Mouse (Mus musculus): ENCODE results near the gene Pmm1. TPM values are rescaled to one million over a fixed set of nuclear protein-coding genes. Genes with fewer than 3 reads are reported as not detected.

Gene Pmm1
- polyA plus RNA-seq, 1 experiment from 2014 or later, result 19.9 TPM

- DNase-seq (ENCODE audit: low spot score) (no peak), ATAC-seq (replicated peaks; ENCODE audit: insufficient number of reproducible peaks, low FRiP score, low TSS enrichment, low read depth) (0 out of 2 replicates have a peak, but pooled peaks have one; percentile 5)
- Histone ChIP-seq H3K4me2 (ENCODE audit: low read depth, low read length) (peak overlapping the region; percentile 86), H3K27ac (replicated peaks; ENCODE audit: low read depth, low read length) (no peak overlapping the region), H3K27me3 (ENCODE audit: control insufficient read depth, insufficient read depth, low read length) (no peaks in the 10 kb centered on the region; the same call in 1 of the 2 replicates), H3K9ac (replicated peaks; ENCODE audit: low read length) (peak overlapping the region; percentile 65), H3K4me1 (ENCODE audit: control insufficient read depth, insufficient read depth, low read length) (peaks cover 5% of the 10 kb centered on the region), H3K4me3 (ENCODE audit: low read depth, low read length) (peak overlapping the region; percentile 44), H3K36me3 (replicated peaks; ENCODE audit: control insufficient read depth, insufficient read depth, low read depth, low read length) (no peaks in the 10 kb centered on the region), H3K9me3 (replicated peaks; ENCODE audit: control insufficient read depth, low read length) (no peaks in the 10 kb centered on the region)
- 51% methylated on average over 7 of the region's 7 CpGs for WGBS
These were observed 24.7 kb downstream of the Pmm1 start for GRCm38 (mm10) chr15:81935869-81936637.

- 87% methylated on average over 1 of the region's 1 CpGs for WGBS
- H3K27ac ChIP-seq (replicated peaks; ENCODE audit: low read depth, low read length), result no peak overlapping the region
- H3K4me1 ChIP-seq (ENCODE audit: control insufficient read depth, insufficient read depth, low read length), result peaks cover 5% of the 10 kb centered on the region
- no peaks in the 10 kb centered on the region for H3K9me3 ChIP-seq (replicated peaks; ENCODE audit: control insufficient read depth, low read length)
- DNase-seq (ENCODE audit: low spot score), result no peak
- H3K36me3 ChIP-seq (replicated peaks; ENCODE audit: control insufficient read depth, insufficient read depth, low read depth, low read length), result no peaks in the 10 kb centered on the region
- no peak overlapping the region for H3K9ac ChIP-seq (replicated peaks; ENCODE audit: low read length)
- H3K27me3 ChIP-seq (ENCODE audit: control insufficient read depth, insufficient read depth, low read length), result no peaks in the 10 kb centered on the region; the same call in 1 of the 2 replicates
- no peak for ATAC-seq (replicated peaks; ENCODE audit: insufficient number of reproducible peaks, low FRiP score, low TSS enrichment, low read depth)
- H3K4me3 ChIP-seq (ENCODE audit: low read depth, low read length), result no peak overlapping the region
- H3K4me2 ChIP-seq (ENCODE audit: low read depth, low read length), result no peak overlapping the region
These were observed 26.7 kb downstream of the Pmm1 start for GRCm38 (mm10) chr15:81933986-81934385.

DNA sequence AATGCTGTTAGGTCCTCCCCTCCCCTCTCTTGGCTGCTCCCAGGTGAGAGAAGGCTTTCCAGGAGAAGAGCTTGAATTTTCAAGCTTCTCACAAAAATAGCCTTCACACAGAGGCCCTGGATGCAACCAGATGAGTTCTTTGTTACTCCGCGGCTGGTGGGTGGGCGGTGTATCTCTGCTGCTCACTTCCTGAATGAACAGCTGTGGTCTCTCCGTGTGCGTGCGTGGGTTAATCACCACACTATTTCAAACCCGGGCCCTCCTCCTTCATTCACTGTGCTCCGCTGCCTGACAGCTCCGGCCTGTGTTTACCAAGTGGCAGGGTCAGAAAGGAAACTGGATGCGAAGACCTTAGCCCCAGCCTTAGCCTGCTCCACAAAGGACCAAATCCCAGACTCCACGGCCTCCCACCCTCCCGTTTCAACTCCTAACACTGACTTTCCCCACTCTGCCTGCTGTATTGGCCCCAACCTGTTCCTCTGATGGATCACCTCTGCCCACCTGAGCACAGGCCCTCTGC lies 27.7 kb downstream of the Pmm1 start:
- ATAC-seq (replicated peaks; ENCODE audit: insufficient number of reproducible peaks, low FRiP score, low TSS enrichment, low read depth), result no peak

GRCm38 (mm10) chr15:81928277-81928676 lies 32.5 kb downstream of the Pmm1 start:
- no peak overlapping the region for H3K27ac ChIP-seq (replicated peaks; ENCODE audit: low read depth, low read length)
- DNase-seq (ENCODE audit: low spot score), result no peak
- H3K4me2 ChIP-seq (ENCODE audit: low read depth, low read length), result no peak overlapping the region
- peaks cover 3% of the 10 kb centered on the region; the same call in 1 of the 2 replicates for H3K4me1 ChIP-seq (ENCODE audit: control insufficient read depth, insufficient read depth, low read length)
- no peak overlapping the region for H3K4me3 ChIP-seq (ENCODE audit: low read depth, low read length)
- ATAC-seq (replicated peaks; ENCODE audit: insufficient number of reproducible peaks, low FRiP score, low TSS enrichment, low read depth), result no peak
- H3K9me3 ChIP-seq (replicated peaks; ENCODE audit: control insufficient read depth, low read length), result no peaks in the 10 kb centered on the region
- no peaks in the 10 kb centered on the region for H3K36me3 ChIP-seq (replicated peaks; ENCODE audit: control insufficient read depth, insufficient read depth, low read depth, low read length)
- 71% methylated on average over 11 of the region's 11 CpGs for WGBS
- no peaks in the 10 kb centered on the region for H3K27me3 ChIP-seq (ENCODE audit: control insufficient read depth, insufficient read depth, low read length)
- H3K9ac ChIP-seq (replicated peaks; ENCODE audit: low read length), result no peak overlapping the region

More for the DNA sequence above, 27.7 kb downstream of the Pmm1 start:
- H3K4me2 ChIP-seq (ENCODE audit: low read depth, low read length), result no peak overlapping the region
- H3K4me3 ChIP-seq (ENCODE audit: low read depth, low read length), result no peak overlapping the region
- peaks cover 5% of the 10 kb centered on the region for H3K4me1 ChIP-seq (ENCODE audit: control insufficient read depth, insufficient read depth, low read length)
- H3K36me3 ChIP-seq (replicated peaks; ENCODE audit: control insufficient read depth, insufficient read depth, low read depth, low read length), result no peaks in the 10 kb centered on the region
- WGBS, result 47% methylated on average over 12 of the region's 12 CpGs
- H3K27me3 ChIP-seq (ENCODE audit: control insufficient read depth, insufficient read depth, low read length), result no peaks in the 10 kb centered on the region
- H3K9me3 ChIP-seq (replicated peaks; ENCODE audit: control insufficient read depth, low read length), result no peaks in the 10 kb centered on the region
- no peak overlapping the region for H3K27ac ChIP-seq (replicated peaks; ENCODE audit: low read depth, low read length)
- no peak overlapping the region for H3K9ac ChIP-seq (replicated peaks; ENCODE audit: low read length)
- DNase-seq (ENCODE audit: low spot score), result no peak

GRCm38 (mm10) chr15:81927741-81928140 lies 33.0 kb downstream of the Pmm1 start:
- no peak overlapping the region for H3K4me3 ChIP-seq (ENCODE audit: low read depth, low read length)
- H3K4me2 ChIP-seq (ENCODE audit: low read depth, low read length), result no peak overlapping the region
- no peak for ATAC-seq (replicated peaks; ENCODE audit: insufficient number of reproducible peaks, low FRiP score, low TSS enrichment, low read depth)
- no peak overlapping the region for H3K27ac ChIP-seq (replicated peaks; ENCODE audit: low read depth, low read length)
- H3K36me3 ChIP-seq (replicated peaks; ENCODE audit: control insufficient read depth, insufficient read depth, low read depth, low read length), result no peaks in the 10 kb centered on the region
- H3K27me3 ChIP-seq (ENCODE audit: control insufficient read depth, insufficient read depth, low read length), result no peaks in the 10 kb centered on the region
- 70% methylated on average over 4 of the region's 4 CpGs for WGBS
- H3K9ac ChIP-seq (replicated peaks; ENCODE audit: low read length), result no peak overlapping the region
- H3K4me1 ChIP-seq (ENCODE audit: control insufficient read depth, insufficient read depth, low read length), result peaks cover 3% of the 10 kb centered on the region; the same call in 1 of the 2 replicates
- no peaks in the 10 kb centered on the region for H3K9me3 ChIP-seq (replicated peaks; ENCODE audit: control insufficient read depth, low read length)
- DNase-seq (ENCODE audit: low spot score), result no peak

- no peak for DNase-seq (ENCODE audit: low spot score)
- Histone ChIP-seq H3K36me3 (replicated peaks; ENCODE audit: control insufficient read depth, insufficient read depth, low read depth, low read length) (no peaks in the 10 kb centered on the region), H3K27ac (replicated peaks; ENCODE audit: low read depth, low read length) (no peak overlapping the region), H3K4me1 (ENCODE audit: control insufficient read depth, insufficient read depth, low read length) (peaks cover 3% of the 10 kb centered on the region; the same call in 1 of the 2 replicates), H3K9ac (replicated peaks; ENCODE audit: low read length) (no peak overlapping the region; the same call in 1 of the 2 replicates), H3K4me2 (ENCODE audit: low read depth, low read length) (peak overlapping the region; percentile 96; the same call in 1 of the 2 replicates), H3K4me3 (ENCODE audit: low read depth, low read length) (no peak overlapping the region), H3K27me3 (ENCODE audit: control insufficient read depth, insufficient read depth, low read length) (no peaks in the 10 kb centered on the region), H3K9me3 (replicated peaks; ENCODE audit: control insufficient read depth, low read length) (no peaks in the 10 kb centered on the region)
- peak; percentile 54 for ATAC-seq (replicated peaks; ENCODE audit: insufficient number of reproducible peaks, low FRiP score, low TSS enrichment, low read depth)
- WGBS, result 37% methylated on average over 9 of the region's 9 CpGs
These were observed 34.3 kb downstream of the Pmm1 start for GRCm38 (mm10) chr15:81926446-81926822.

DNA sequence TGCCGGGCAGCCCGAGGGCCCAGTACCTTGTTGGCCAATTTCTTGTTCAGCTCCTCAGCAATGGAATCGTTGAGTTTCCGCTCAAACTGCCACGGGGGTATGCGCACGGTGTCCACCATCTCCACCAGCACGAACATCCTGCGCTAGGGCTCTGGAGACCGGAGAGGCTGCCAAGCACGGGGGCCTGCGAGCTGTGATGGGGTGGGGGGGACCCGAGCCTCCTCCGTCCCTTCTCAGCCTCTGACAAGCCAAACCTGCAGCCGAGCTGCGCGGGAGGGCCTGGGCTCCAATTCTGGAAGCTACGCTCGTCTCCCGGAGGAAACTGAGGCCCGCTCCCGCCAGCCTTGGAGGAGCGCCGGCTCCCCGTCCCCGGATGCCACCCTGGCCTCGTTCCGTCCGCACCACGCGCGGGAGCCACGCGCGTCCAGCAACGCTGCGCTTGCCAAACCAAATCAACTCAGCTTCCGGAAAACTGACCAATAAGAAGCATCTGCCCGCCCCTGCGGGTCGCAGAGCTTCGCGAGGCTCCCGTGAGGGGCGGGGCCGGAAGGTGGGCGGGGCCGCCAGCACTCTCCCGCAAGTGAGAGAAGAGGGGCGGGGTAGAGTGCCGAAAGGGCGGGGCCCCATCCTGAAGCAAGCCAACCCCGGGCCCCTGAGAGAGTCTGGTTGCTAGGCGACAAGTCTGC lies 34.8 kb downstream of the Pmm1 start, which contains the start of gene Polr3h:
Gene Polr3h (minus strand): TSS at position 481 of the 686 bp plus-strand sequence.
- no peaks in the 10 kb centered on the region for H3K9me3 ChIP-seq (replicated peaks; ENCODE audit: control insufficient read depth, low read length)
- peak within 1 kb of the TSS; percentile 63 for H3K4me3 ChIP-seq (ENCODE audit: low read depth, low read length)
- H3K27me3 ChIP-seq (ENCODE audit: control insufficient read depth, insufficient read depth, low read length), result no peaks in the 10 kb centered on the region
- under 1% methylated on average over 53 of the region's 54 CpGs for WGBS
- peak; percentile 92 for ATAC-seq (replicated peaks; ENCODE audit: insufficient number of reproducible peaks, low FRiP score, low TSS enrichment, low read depth)
- H3K4me2 ChIP-seq (ENCODE audit: low read depth, low read length), result peak within 1 kb of the TSS; percentile 96
- H3K9ac ChIP-seq (replicated peaks; ENCODE audit: low read length), result peak within 1 kb of the TSS; percentile 65
- H3K4me1 ChIP-seq (ENCODE audit: control insufficient read depth, insufficient read depth, low read length), result peaks cover 3% of the 10 kb centered on the region; the same call in 1 of the 2 replicates
- H3K36me3 ChIP-seq (replicated peaks; ENCODE audit: control insufficient read depth, insufficient read depth, low read depth, low read length), result no peaks in the 10 kb centered on the region
- peak; percentile 99 for DNase-seq (ENCODE audit: low spot score)
- H3K27ac ChIP-seq (replicated peaks; ENCODE audit: low read depth, low read length), result no peak within 1 kb of the TSS
